Mouse (Mus musculus): ENCODE results near the gene Ahdc1. TPM values are rescaled to one million over a fixed set of nuclear protein-coding genes. Genes with fewer than 3 reads are reported as not detected.

Ahdc1 gene
- total and polyA plus RNA-seq, 3 experiments = 1.6 to 19.9 (median 8.4) TPM

GRCm38 (mm10) chr4:133120833-133121321, 109.8 kb downstream of the Ahdc1 start:
- no peak for TF ChIP-seq BHLHE40 (IDR thresholded peaks at IDR 0.05; ENCODE audit: low read depth, low read length)
- TF ChIP-seq ZKSCAN1 (IDR thresholded peaks at IDR 0.05; ENCODE audit: borderline replicate concordance, low read depth, low read length) = no peak
- TF ChIP-seq ZNF384 (IDR thresholded peaks at IDR 0.05; ENCODE audit: low read depth, low read length) = no peak
- no peak for TF ChIP-seq USF2 (conservative IDR thresholded peaks at IDR 0.05; ENCODE audit: low read depth, low read length)
- no peak for TF ChIP-seq POLR2A (IDR thresholded peaks at IDR 0.05; ENCODE audit: low read depth, low read length)
- TF ChIP-seq NRF1 (IDR thresholded peaks at IDR 0.05; ENCODE audit: low read depth, low read length) = no peak

GRCm38 (mm10) chr4:133121416-133121815, 110.4 kb downstream of the Ahdc1 start:
- Histone ChIP-seq H3K9ac (ENCODE audit: insufficient read depth, low read depth) (no peak overlapping the region), H3K4me1 (ENCODE audit: control insufficient read depth in 1 of 2, insufficient read depth in 2 of 2) (peaks cover 3 to 34% of the 10 kb centered on the region in 2 experiments; a peak in 3 of 4 replicates), H3K79me2 (replicated peaks; ENCODE audit: control insufficient read depth, extremely low read depth, insufficient read depth, poor library complexity, severe bottlenecking) (no peaks in the 10 kb centered on the region), H3K27ac (ENCODE audit: insufficient read depth, low read depth) (no peak overlapping the region), H3K4me3 (replicated peaks in 1 of 3; ENCODE audit: low read depth in 2 of 3, low read length in 2 of 3, poor library complexity in 1 of 3) (no peak overlapping the region), H3K27me3 (replicated peaks) (no peaks in the 10 kb centered on the region), H3K9me3 (replicated peaks; ENCODE audit: low read length) (peaks cover 4% of the 10 kb centered on the region), H3K4me2 (ENCODE audit: insufficient read depth, low read depth, poor library complexity, severe bottlenecking) (no peak overlapping the region), H3K36me3 (replicated peaks in 1 of 2; ENCODE audit: control insufficient read depth in 1 of 2, insufficient read depth in 1 of 2, low read length in 1 of 2) (no peaks in the 10 kb centered on the region)
- in situ Hi-C loops (cut with MboI; ENCODE audit: low pct_ligation_motif_present, low pct_unique_long_range_greater_than_20kb, low sequenced_read_pairs) (no loop called here), dilution Hi-C loops (cut with MboI; ENCODE audit: extremely low pct_ligation_motif_present, extremely low pct_unique_long_range_greater_than_20kb, low sequenced_read_pairs) (no loop called here)
- no peak for DNase-seq (ENCODE audit: extremely low read depth)
- TF ChIP-seq NELFE (IDR thresholded peaks at IDR 0.05; ENCODE audit: low read depth, low read length) = no peak
- TF ChIP-seq MAX (IDR thresholded peaks at IDR 0.05; ENCODE audit: low read length) = no peak
- TF ChIP-seq RAD21 (IDR thresholded peaks at IDR 0.05; ENCODE audit: low read depth, low read length) = no peak
- TF ChIP-seq HCFC1 (IDR thresholded peaks at IDR 0.05; ENCODE audit: low read depth, low read length) = no peak
- TF ChIP-seq BHLHE40 (IDR thresholded peaks at IDR 0.05; ENCODE audit: low read depth, low read length) = no peak
- TF ChIP-seq MEF2A (IDR thresholded peaks at IDR 0.05; ENCODE audit: borderline replicate concordance, low read depth, low read length) = no peak
- TF ChIP-seq MAFK (IDR thresholded peaks at IDR 0.05; ENCODE audit: insufficient replicate concordance, low read length) = no peak
- TF ChIP-seq SIN3A (IDR thresholded peaks at IDR 0.05; ENCODE audit: low read length) = no peak
- TF ChIP-seq GABPA (IDR thresholded peaks at IDR 0.05; ENCODE audit: insufficient replicate concordance, low read depth, low read length) = no peak
- no peak for TF ChIP-seq KAT2A (IDR thresholded peaks at IDR 0.05; ENCODE audit: insufficient replicate concordance, low read length)
- no peak for TF ChIP-seq ZC3H11A (IDR thresholded peaks at IDR 0.05; ENCODE audit: low read depth, low read length)
- no peak for TF ChIP-seq MXI1 (IDR thresholded peaks at IDR 0.05; ENCODE audit: low read depth, low read length)
- no peak for TF ChIP-seq TBP (conservative IDR thresholded peaks at IDR 0.05; ENCODE audit: low read depth, low read length)
- no peak for TF ChIP-seq MAZ (IDR thresholded peaks at IDR 0.05; ENCODE audit: low read depth, low read length)

More at GRCm38 (mm10) chr4:133120833-133121321, 109.8 kb downstream of the Ahdc1 start:
- DNase-seq (ENCODE audit: extremely low read depth) = no peak
- no peaks in the 10 kb centered on the region for H3K79me2 ChIP-seq (replicated peaks; ENCODE audit: control insufficient read depth, extremely low read depth, insufficient read depth, poor library complexity, severe bottlenecking)
- no peak overlapping the region for H3K4me2 ChIP-seq (ENCODE audit: insufficient read depth, low read depth, poor library complexity, severe bottlenecking)
- H3K36me3 ChIP-seq (replicated peaks in 1 of 2; ENCODE audit: control insufficient read depth in 1 of 2, insufficient read depth in 1 of 2, low read length in 1 of 2) = no peaks in the 10 kb centered on the region
- no peaks in the 10 kb centered on the region for H3K27me3 ChIP-seq (replicated peaks)
- no peak overlapping the region for H3K9ac ChIP-seq (ENCODE audit: insufficient read depth, low read depth)
- dilution Hi-C loops (cut with MboI; ENCODE audit: extremely low pct_ligation_motif_present, extremely low pct_unique_long_range_greater_than_20kb, low sequenced_read_pairs) = no loop called here
- no peak overlapping the region for H3K27ac ChIP-seq (ENCODE audit: insufficient read depth, low read depth)
- peaks cover 4% of the 10 kb centered on the region for H3K9me3 ChIP-seq (replicated peaks; ENCODE audit: low read length)
- H3K4me1 ChIP-seq (ENCODE audit: control insufficient read depth in 1 of 2, insufficient read depth in 2 of 2) = peaks cover 3 to 34% of the 10 kb centered on the region in 2 experiments; a peak in 3 of 4 replicates
- no peak overlapping the region for H3K4me3 ChIP-seq (replicated peaks in 1 of 3; ENCODE audit: low read depth in 2 of 3, low read length in 2 of 3, poor library complexity in 1 of 3)
- in situ Hi-C loops (cut with MboI; ENCODE audit: low pct_ligation_motif_present, low pct_unique_long_range_greater_than_20kb, low sequenced_read_pairs) = no loop called here
